Mouse (Mus musculus) left cerebral cortex, postnatal 14 days (tissue): ENCODE measurements around the gene Mrpl30. TPM values are rescaled to one million over a fixed set of nuclear protein-coding genes. Genes with fewer than 3 reads are reported as not detected.

ENCODE experiments used
- DNase-seq, 2 experiments: peaks; one replicate each; pipeline ENCODE4 v3.0.0; 2021 to 2022; ENCODE audit warnings: low spot score in 2 of 2, mixed read lengths in 1 of 2
- intact Hi-C: fragments of 180-260 bp; cut with DNase I; formaldehyde crosslinking; loops from one replicate; pipeline ENCODE4 v1.15.1; 2025
- long read RNA-seq, 2 experiments: library from polyadenylated mRNA; stranded (forward); transcript quantifications; one replicate each; pipeline ENCODE4 v2.0.0; 2021
- total RNA-seq, 2 experiments: library from RNA; stranded (reverse); gene quantifications; 2 replicates each; pipeline ENCODE4 v1.2.3; 2021

Mrpl30 gene
- total RNA-seq: 100 to 1,000 TPM; 142 to 149 TPM
- long read RNA-seq, experiment 1, transcript Mrpl30-201 (6 exons, 969 nt): major isoform, 31 of 122 reads
- long read RNA-seq, experiment 1, transcript Mrpl30-205 (5 exons, 662 nt): minor isoform, 8 of 122 reads
- long read RNA-seq, experiment 1, partial matches to known transcripts: 0 of 122 reads
- long read RNA-seq, experiment 1, other reads (novel, unspliced or antisense): 79 of 122 reads
- long read RNA-seq, experiment 2, transcript Mrpl30-205 (5 exons, 662 nt): minor isoform, 7 of 92 reads
- long read RNA-seq, experiment 2, transcript Mrpl30-201 (6 exons, 969 nt): major isoform, 17 of 92 reads
- long read RNA-seq, experiment 2, partial matches to known transcripts: 0 of 92 reads
- long read RNA-seq, experiment 2, other reads (novel, unspliced or antisense): 64 of 92 reads

DNA sequence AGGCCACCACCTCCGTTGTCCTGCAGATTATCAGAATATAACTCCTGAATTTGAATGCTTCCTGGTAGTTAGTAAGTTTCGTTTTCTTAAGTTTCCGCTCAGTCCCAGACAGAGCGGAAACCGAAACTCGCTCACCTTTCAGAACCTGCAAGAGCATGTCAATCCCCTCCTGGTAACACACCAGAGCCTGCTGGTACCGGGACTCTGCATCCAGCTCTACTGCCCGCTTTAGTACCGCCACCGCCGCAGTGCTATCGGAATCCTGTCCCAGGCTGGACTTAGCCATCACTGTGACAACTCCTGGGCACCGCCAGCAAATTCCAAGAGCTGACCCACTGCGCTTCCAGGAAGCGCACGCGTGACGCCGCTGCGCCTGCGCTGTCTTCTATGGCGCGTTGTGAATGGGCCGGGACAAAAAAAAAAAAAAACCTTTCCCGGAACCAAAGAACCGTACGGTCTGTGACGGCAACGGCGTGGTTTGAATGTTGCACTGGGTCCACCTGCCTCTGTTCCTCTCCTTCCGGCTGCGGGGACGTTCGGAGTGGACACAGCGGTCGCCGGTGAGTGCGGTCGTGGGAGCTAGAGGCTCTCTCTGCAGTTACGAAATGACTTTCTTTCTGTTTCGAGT lies at the start of gene Mrpl30, which contains the start of gene Mitd1:
Mrpl30 (plus strand) TSS at position 453 of the 628 bp plus-strand sequence.
Mitd1 (minus strand) TSS at position 387 of the 628 bp plus-strand sequence.
- intact Hi-C loops: loop anchor here (5.0 kb wide), 1 partner anchor 107 kb away; the partner anchor contains the start of genes Eif5b and Txndc9
- DNase-seq: peak; percentile 91 to 94

DNA sequence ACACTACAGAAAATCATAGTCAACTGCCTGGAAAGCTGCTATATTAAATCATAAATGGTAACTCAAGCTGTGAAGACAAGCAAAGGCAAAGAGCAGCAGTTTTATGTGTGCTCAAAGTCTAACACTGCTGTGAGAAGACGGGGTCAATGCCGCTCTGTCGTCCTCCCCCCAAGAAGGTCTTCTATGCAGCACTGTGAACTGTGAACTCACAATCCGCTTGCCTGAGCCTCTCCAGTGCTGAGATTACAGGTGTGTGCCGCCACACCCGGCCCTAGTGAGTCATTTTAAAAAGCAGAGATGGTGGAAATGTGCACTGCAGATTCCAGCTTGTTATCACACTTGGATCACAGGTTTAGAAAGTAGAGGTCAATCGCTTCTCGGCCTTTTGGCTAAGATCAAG lies 43.4 kb upstream of the Mrpl30 start:
- no peak for DNase-seq
- intact Hi-C loops: no loop called here

DNA sequence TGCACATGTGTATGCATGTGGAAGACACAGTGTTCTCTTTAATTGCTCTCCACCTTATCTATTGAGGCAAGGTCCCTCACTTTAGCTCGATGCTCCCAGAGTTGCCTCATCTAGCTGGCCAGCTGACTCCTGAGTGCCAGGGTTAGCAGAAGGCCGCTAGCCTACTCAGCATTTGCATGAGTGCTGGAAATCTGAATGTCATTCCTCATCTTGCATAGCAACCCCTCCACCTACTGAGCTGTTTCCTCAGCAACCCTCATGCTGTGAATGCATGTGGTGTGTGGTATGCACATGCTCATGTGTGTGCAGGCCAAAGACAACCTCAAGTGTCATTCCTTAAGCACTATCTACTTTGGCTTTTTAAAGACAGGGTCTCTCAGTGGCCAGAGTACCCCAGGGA lies 39.6 kb upstream of the Mrpl30 start:
- intact Hi-C loops: no loop called here
- DNase-seq: peak in 1 of 2 experiments; percentile 50

DNA sequence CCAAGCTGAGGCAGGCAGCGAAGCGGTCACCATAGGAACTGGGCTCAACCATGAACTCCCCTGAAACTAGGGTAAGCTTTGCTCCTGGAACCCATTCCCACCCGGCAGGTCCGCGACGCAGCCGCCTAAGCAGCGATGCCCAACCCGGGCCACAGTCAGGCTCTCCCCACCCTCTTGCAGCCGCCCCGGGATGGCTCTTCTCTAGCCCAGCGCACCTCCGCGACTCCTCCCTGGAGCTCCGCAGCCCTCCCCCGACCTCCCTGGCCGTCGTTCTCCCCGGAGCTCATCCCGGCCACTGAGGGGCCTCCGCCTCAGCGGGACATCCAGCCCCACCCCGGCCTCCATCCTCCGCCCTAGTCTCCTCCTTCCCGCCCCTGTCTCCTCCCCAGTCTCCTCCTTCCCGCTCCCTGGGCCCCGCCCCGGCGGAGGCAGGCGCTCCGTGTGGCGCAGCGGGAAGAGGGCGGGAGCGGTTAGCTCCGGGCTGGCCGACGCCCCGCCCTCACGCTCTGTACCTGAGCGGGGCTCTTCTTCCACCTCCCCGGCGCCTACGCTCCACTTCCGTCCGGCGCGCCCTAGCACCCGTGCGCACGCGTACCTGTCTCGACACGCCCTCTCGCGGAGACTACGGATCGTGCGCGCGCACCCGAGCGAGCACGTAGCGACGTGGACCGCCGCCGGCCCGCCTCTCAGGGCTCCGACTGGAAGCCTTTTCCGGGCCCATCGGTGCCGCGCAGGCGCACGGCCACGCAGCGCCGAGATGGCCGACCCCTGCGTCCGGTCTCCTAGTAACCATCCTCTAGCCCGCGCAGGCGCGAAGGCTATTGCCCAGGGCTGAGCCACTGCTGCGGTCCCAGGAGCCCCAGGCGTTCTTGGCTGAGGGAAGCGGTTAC lies 25.5 kb upstream of the Mrpl30 start:
- intact Hi-C loops: loop anchor here (2.0 to 5.0 kb wide), 2 partner anchors 138 to 187 kb away; no protein-coding TSS in a partner anchor
- DNase-seq: peak; percentile 100

DNA sequence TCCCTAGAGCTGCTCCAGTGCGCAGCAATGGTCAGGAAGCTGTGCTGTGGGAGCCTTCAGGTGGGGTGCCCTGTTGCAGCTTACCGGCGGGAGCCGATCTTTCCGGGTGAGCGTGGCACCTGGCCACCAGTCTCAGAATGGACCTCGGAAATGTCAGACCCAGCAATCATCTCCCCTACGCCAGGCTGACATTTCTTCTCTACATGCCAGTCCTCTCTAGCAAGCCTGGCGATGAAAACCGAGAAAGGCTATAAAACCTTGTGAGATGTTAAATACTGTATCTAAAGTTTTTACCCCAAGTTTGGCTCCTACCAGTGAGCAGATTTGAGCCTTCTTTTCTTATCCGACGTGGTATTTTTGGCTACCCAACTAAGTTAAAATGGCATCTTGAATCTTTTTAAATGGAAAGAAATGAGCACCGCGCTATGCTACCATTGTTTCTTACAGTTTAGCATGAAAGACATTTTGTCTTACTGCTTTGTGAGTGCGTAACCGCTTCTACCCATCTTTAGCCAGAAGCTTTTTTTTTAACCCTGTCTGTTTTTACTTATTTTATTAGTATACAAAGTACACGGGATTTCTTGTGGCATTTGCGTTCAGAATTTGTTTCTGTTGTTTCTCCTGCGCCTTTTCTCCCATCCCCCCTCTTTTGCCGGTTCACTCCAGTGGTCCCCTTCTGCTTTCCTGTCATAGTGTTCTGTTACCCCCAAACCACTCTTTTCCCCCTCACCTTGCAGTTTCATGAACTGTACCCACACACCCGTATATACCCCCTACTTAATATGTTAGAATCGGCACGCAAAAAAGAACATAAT lies 24.7 kb upstream of the Mrpl30 start:
- peak in 1 of 2 experiments; percentile 45 for DNase-seq
- intact Hi-C loops: loop anchor here (2.0 to 5.0 kb wide), 2 partner anchors 139 to 188 kb away; no protein-coding TSS in a partner anchor

DNA sequence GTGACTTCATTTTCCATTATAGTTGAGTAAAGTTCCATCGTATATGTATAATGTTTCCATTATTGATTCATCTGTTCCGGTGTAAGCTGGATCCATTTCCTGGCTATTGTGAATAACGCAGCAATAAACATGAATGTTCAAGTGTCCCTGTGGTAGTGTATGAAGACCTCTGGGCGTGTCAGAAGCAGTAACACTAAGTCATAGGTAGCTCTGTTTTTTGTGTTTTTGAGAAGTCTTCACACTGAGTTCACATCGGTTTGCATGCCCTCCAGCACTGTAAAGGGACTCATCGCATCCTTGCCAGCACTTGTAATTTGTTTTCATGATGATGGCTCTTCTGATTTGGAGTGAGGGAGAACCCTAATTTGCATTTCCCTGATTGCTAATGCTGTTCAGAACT lies 24.0 kb upstream of the Mrpl30 start, which contains the start of gene Tsga10:
Tsga10 (minus strand) TSS at position 144 of the 400 bp plus-strand sequence.
- no peak for DNase-seq
- intact Hi-C loops: loop anchor here (5.0 kb wide), 1 partner anchor 189 kb away; no protein-coding TSS in a partner anchor

DNA sequence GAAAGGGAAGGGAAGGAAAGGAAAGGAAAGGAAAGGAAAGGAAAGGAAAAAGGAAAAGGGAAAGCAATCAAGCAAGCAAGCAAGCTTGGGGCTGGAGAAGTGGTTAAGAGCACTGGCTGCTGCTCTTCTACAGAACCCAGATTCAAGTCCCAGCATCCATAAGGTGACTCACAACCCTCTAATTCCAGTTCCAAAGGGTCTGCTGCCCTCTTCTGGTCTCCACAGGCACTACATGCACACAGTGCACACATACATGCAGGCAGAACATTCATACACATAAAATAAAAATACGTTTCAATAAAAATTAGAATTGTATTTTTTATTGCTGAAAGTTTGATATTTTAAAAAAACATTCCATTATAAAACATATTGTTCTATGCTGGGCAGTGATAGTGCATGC lies 23.2 kb upstream of the Mrpl30 start:
- peak in 1 of 2 experiments; percentile 52 for DNase-seq
- intact Hi-C loops: loop anchor here (5.0 kb wide), 1 partner anchor 190 kb away; no protein-coding TSS in a partner anchor

DNA sequence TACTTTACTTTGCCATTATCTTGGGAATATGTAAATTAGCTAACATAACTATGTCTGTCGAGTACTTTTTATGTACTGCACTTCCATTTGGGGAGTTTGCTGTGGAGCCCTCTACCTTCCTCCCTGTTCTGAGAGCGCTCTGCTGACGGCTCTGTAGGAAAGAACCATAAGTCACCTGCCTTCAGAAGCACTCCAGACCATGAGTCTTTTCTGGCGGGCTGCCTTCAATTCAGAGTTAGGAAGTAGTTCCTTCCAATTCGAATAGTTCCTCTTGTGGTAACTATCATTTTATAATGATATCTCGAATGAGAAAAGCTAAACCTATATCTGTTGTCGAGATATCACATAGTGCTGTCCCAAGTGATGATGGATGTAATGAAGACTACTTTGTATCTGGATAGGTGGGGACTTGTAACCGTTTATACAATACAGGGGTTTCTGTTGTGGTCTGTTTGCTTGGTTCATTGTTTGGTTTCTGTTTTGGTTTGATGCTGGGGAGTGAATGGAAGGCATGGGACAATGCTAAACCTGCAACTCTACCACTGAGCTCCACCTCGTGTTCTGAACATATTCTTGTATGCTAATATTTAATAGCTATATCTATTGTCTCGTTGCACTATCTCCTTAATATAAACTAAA lies 22.5 kb upstream of the Mrpl30 start:
- intact Hi-C loops: loop anchor here (5.0 kb wide), 1 partner anchor 191 kb away; no protein-coding TSS in a partner anchor
- DNase-seq: no peak

DNA sequence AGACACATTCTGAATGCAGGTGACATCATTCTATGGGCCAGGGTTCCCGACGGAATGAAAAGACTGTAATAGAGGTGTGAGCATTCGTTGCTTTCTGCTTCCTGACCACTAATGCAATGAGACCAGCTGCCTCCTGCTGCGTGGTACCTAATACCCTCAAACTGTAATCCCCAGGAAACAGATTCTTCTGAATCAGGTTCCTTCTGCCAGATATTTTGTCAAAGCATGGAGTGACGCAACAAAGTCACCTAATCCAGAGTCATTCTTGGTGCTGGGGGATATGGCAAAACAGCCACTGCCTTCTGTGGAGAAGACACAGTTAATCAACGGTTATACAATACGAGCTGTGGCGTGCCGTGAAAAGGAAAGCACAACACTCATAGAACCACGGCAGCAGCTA lies 21.6 kb upstream of the Mrpl30 start:
- DNase-seq: no peak
- intact Hi-C loops: loop anchor here (5.0 kb wide), 1 partner anchor 191 kb away; no protein-coding TSS in a partner anchor

DNA sequence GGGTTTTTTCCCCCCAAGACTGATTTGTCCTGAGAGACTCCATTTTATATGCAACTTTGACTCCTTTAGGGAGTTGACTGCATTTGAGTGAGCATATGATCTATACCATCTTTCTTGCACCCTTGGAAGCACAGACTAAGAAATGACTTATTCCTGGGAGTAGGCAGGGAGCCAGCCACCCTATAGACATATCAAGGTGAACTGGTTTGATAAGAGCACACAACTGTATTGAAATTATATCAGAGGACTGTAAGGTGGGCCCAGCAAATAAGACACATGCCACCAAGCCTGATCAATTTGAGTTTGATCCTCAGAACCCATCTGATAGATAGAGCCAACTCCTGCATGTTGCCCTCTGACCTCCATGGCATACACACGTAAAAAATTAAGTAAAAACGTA lies 20.9 kb upstream of the Mrpl30 start:
- intact Hi-C loops: loop anchor here (5.0 kb wide), 1 partner anchor 192 kb away; no protein-coding TSS in a partner anchor
- no peak for DNase-seq

DNA sequence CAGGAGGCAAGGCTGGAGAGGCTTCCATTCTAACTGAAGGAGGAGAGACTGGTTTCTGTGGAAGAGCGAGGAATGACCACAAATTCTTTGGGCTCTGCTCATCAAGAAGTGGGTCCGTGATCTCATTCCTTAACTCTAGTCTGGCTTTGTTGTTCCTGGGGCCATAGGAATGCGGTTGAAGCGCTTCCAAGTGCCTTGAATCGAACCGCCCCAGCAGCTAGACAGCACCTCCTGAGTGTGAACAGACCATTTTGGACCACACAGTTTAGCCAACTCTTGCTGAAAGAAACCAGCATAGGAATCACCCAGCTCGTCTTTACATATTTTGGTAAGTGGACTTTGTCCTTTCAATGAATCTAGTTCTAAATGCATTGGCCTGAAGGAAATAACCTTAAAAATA lies 18.6 kb upstream of the Mrpl30 start, which contains the start of gene Lipt1:
Lipt1 (plus strand) TSS at position 35 of the 400 bp plus-strand sequence.
- no peak for DNase-seq
- intact Hi-C loops: no loop called here

DNA sequence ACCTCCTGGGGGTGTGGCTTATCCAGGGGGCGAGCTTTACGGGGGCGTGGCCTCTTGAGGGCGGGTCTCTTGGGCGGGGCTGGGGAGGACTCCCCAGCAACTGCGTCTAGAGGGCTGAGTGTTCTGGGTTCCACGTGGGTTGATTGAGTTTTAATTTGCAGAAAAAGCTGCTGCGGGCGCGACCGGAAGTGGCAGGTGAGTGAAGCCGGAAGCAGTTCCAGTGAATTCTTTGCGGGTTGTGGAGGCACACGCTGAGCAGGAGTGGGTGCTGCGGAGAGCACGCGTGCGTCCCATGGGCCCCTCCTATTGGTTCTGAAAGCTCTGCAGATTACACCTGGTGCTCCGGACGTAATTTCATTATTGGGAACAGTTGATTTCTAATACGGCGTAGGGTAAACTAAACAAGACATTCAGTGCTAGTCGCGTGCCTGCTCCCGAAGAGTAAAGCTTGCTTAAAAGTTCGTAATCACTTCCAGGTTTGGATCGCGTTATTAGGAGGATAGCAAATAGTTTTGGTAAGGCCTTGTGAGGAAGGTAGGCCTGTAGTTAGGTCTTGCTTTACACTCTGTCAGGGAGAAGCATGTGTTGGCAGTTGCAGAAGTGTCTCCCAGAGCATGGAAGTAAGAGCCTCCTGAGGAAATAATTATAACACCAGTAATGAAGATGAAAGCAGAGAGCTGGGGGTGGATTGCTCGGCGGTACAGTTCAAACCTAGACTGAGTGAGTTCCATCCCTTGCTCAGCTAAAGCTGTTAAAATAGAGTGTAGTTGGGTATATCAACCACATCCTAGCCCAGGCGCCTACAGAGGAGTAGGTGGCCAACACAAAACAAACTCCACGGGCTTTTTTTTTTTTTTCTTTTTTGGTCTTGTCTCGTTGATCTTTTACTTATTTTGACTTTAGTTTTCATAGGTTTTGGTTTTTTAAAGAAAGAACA lies 17.9 kb upstream of the Mrpl30 start:
- DNase-seq: peak; percentile 81 to 89
- intact Hi-C loops: no loop called here

DNA sequence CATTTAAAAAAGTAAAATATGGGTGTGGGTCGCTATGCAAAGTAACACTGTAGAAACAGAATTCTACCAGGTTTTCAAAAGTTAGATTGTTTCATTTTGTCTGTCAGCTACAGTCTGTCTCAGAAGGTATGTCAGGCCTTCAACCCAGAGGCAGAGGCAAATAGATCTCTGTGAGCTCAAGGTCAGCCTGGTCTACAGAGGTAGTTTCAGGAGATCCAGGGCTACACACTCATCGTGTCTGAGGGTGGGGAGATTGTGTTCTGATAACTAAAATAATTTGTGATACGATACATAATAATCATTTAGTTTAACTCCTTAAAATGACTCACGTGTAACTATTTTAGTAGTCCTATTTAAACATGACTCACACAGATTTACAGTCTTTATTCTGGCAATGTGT lies 17.1 kb upstream of the Mrpl30 start:
- DNase-seq: no peak
- intact Hi-C loops: no loop called here

DNA sequence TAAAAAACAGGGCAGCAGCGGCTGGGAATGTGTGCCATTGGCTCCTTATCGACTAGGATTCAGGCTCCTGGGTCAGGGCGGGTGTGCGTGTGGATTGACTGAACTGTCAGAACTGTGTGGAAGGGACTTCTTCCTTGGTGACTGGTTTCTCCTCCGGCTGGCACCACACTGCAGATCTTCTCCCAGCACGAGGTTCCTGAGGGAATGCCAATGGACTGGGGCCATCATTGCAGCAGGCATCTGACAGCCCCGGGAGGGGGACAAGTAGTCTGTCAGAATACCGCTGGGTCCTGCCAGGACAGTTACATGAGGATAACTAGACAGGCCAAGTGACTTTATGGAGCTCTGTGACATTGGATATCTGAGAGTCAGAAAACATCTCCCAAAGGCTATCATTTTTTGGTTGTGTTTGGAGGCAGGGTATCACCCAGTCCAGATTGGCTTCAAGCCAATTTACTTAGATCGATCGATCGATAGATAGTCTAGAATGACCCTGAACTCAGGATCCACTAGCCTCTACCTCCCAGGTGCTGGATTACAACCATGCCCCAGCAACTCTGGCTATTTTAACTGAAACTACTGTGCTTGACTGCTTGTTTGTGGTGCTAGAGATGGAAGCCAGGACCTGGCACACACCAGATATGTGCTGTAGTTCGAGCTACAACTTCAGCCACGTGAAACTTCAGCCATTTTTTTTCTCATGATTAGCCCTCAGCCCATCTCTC lies 12.4 kb upstream of the Mrpl30 start:
- intact Hi-C loops: no loop called here
- no peak for DNase-seq

DNA sequence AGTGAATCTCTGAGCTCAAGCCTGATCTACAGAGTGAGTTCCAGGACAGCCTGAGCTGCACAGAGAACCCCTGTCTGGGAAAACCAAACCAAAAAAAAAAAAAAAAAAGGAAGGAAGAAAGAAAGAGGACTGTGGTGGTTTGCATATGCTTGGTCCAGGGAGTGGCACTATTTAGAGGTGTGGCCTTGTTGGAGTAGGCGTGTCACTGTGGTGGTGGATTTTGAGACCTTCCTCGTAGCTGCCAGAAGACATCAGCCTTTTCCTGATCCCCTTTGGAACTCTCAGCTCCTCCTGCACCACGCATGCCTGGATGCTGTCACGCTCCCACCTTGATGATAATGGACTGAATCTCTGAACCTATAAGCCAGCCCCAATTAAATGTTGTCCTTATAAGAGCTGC lies 6.9 kb upstream of the Mrpl30 start:
- DNase-seq: no peak
- intact Hi-C loops: no loop called here

DNA sequence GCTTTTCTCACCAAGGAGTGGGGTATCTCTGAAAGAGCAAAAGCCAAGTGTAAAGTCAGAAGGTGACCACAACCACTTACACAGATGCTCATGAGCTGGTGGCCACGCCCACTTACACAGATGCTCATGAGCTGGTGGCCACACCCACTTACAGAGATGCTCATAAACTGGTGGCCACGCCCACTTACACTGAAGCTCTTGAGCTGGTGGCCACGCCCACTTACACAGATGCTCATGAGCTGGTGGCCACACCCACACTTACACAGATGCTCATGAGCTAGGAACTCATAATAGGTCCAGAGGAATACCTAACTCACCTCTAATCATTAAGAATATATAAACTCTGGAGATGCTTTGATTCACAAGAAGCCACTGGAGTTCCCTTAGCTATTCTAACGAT lies 5.8 kb upstream of the Mrpl30 start:
- intact Hi-C loops: no loop called here
- DNase-seq: no peak
